Mouse (Mus musculus): ENCODE data around the gene Cds2. TPM values are rescaled to one million over a fixed set of nuclear protein-coding genes. Genes with fewer than 3 reads are reported as not detected.
"Not testable (repeated sequence)": the region's sequence is repeated elsewhere in the genome, so short reads cannot be mapped to it uniquely, and the experiment has no call there.

Cds2 gene
- total RNA-seq, 1 experiment: 73.9 TPM

DNA sequence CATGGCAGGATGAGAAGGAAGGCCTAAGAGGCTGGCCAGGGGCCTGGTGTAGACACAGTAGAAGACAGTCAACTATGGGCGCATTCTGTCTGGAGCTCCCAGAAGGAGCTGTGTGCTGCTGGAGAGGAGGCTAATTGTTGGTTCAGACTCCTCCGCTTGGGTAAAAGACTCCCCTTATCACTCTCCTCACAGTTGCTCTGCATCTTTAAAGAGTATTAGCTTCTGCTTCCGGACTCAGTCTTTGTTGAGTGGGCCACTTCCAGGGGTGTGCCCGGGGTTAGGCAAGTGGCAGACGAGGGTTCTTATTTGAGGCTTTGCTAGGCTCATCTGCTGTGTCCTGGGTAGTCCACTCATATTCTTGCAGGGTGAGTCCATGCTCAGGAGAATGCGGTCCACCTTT lies 45.9 kb downstream of the Cds2 start:
- Histone ChIP-seq H3K36me3 (ENCODE audit: control insufficient read depth, insufficient read depth, low read length, poor library complexity, severe bottlenecking) (peaks cover 41% of the 10 kb centered on the region), H3K4me1 (ENCODE audit: control insufficient read depth in 2 of 2, insufficient read depth in 2 of 2, low read length in 2 of 2, poor library complexity in 1 of 2) (peaks cover 0 to 2% of the 10 kb centered on the region in 2 experiments; a peak in 1 of 4 replicates), H3K9me3 (ENCODE audit: control insufficient read depth, insufficient read depth, low read depth, low read length) (no peaks in the 10 kb centered on the region), H3K27ac (ENCODE audit: insufficient read depth, low read depth, low read length, poor library complexity, severe bottlenecking) (no peak overlapping the region), H3K9ac (ENCODE audit: insufficient read depth, low read depth, low read length, poor library complexity, severe bottlenecking) (no peak overlapping the region), H3K4me3 (ENCODE audit: insufficient read depth in 1 of 2, low read depth in 1 of 2, low read length in 2 of 2, poor library complexity in 1 of 2, severe bottlenecking in 1 of 2) (no peak overlapping the region)
- in situ Hi-C loops (cut with MboI; ENCODE audit: low sequenced_read_pairs in 2 of 2, unreplicated experiment in 2 of 2): loop anchor here in 1 of 2 experiments (25.0 kb wide), 1 partner anchor 603 kb away; no protein-coding TSS in a partner anchor
- DNase-seq (ENCODE audit: low read depth, low spot score): no peak
- TF ChIP-seq ZC3H11A (IDR thresholded peaks at IDR 0.05; ENCODE audit: borderline replicate concordance, low read depth, low read length): no peak
- no peak for TF ChIP-seq MAFK (IDR thresholded peaks at IDR 0.05; ENCODE audit: insufficient read depth, low read depth, low read length)
- TF ChIP-seq HCFC1 (IDR thresholded peaks at IDR 0.05; ENCODE audit: borderline replicate concordance, insufficient read depth, low read length): no peak
- no peak for TF ChIP-seq CHD2 (IDR thresholded peaks at IDR 0.05; ENCODE audit: low read depth, low read length)
- TF ChIP-seq ZNF384 (IDR thresholded peaks at IDR 0.05; ENCODE audit: low read depth, low read length): no peak

DNA sequence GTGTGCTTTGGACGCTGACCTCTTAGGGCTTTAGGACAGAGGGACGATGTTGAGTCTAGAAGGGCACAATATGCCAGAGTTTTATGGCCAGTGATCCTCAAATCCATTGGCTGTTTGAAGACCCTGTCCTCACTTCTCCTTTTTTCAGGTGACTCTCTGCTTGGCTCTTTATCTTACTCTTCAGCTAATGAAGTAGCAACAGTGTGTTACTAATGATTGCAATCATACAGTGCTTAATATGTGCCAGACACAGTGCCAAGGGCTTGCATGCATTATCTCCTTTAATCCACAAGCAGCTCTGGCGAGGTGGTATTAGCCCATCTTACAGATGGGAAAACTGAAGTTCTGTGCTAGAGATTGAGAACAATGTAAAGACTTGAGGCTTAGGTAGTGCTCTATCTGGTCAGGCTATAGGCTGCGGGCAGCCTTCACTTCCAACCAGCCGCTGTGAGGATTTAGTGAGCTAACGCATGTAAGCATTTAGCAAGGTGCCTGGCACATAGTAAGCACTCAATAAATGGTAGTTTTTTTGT lies 46.5 kb downstream of the Cds2 start:
- no peak overlapping the region for H3K9ac ChIP-seq (ENCODE audit: insufficient read depth, low read depth, low read length, poor library complexity, severe bottlenecking)
- DNase-seq (ENCODE audit: low read depth, low spot score): no peak
- H3K9me3 ChIP-seq (ENCODE audit: control insufficient read depth, insufficient read depth, low read depth, low read length): no peaks in the 10 kb centered on the region
- no peak for TF ChIP-seq HCFC1 (IDR thresholded peaks at IDR 0.05; ENCODE audit: borderline replicate concordance, insufficient read depth, low read length)
- TF ChIP-seq CHD2 (IDR thresholded peaks at IDR 0.05; ENCODE audit: low read depth, low read length): no peak
- no peak for TF ChIP-seq ZNF384 (IDR thresholded peaks at IDR 0.05; ENCODE audit: low read depth, low read length)
- TF ChIP-seq ZC3H11A (IDR thresholded peaks at IDR 0.05; ENCODE audit: borderline replicate concordance, low read depth, low read length): no peak
- TF ChIP-seq MAFK (IDR thresholded peaks at IDR 0.05; ENCODE audit: insufficient read depth, low read depth, low read length): no peak
- no peak overlapping the region for H3K4me3 ChIP-seq (ENCODE audit: insufficient read depth in 1 of 2, low read depth in 1 of 2, low read length in 2 of 2, poor library complexity in 1 of 2, severe bottlenecking in 1 of 2)
- H3K4me1 ChIP-seq (ENCODE audit: control insufficient read depth in 2 of 2, insufficient read depth in 2 of 2, low read length in 2 of 2, poor library complexity in 1 of 2): peaks cover 0 to 2% of the 10 kb centered on the region in 2 experiments; a peak in 1 of 4 replicates
- no peak overlapping the region for H3K27ac ChIP-seq (ENCODE audit: insufficient read depth, low read depth, low read length, poor library complexity, severe bottlenecking)
- H3K36me3 ChIP-seq (ENCODE audit: control insufficient read depth, insufficient read depth, low read length, poor library complexity, severe bottlenecking): peaks cover 38% of the 10 kb centered on the region
- in situ Hi-C loops (cut with MboI; ENCODE audit: low sequenced_read_pairs in 2 of 2, unreplicated experiment in 2 of 2): loop anchor here in 1 of 2 experiments (25.0 kb wide), 1 partner anchor 603 kb away; no protein-coding TSS in a partner anchor

DNA sequence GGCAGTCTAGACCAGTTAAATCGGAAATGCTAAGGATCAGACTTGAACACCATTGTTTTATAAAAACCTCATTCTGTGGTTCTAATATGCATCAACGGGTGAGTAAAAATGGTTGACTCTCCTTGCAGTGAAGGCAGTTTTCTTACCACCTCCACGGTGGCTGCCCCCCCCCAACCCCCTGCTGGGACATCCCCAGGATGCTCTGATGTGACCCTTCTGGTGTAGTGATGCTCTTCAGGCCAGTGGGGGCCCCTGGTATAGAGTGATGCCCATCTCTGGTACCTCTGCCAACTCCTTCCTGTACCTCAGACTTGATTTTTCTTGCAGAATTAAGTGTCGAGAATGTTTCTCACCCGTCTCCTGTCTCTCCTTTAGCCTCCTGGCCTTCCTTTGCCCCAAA lies 49.7 kb downstream of the Cds2 start:
- H3K4me3 ChIP-seq (ENCODE audit: insufficient read depth in 1 of 2, low read depth in 1 of 2, low read length in 2 of 2, poor library complexity in 1 of 2, severe bottlenecking in 1 of 2): no peak overlapping the region

DNA sequence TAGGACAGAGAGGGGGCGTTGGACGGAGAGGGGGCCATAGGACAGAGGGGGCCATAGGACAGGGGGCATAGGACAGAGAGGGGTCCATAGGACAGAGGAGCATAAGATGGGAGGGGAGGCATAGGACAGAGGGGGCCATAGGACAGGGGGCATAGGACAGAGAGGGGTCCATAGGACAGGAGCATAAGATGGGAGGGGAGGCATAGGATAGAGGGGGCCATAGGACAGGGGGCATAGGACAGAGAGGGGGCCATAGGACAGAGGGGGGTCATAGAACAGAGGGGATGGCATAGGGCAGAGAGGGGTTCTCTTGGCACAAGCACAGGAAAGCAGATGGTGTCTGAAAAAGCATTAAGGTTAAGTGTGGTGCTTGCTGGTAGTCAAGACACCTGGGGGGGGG lies 50.6 kb downstream of the Cds2 start:
- H3K27ac ChIP-seq (ENCODE audit: insufficient read depth, low read depth, low read length, poor library complexity, severe bottlenecking): no peak overlapping the region
- in situ Hi-C loops (cut with MboI; ENCODE audit: low sequenced_read_pairs in 2 of 2, unreplicated experiment in 2 of 2): loop anchor here in 1 of 2 experiments (25.0 kb wide), 1 partner anchor 599 kb away; no protein-coding TSS in a partner anchor
- TF ChIP-seq ZC3H11A (IDR thresholded peaks at IDR 0.05; ENCODE audit: borderline replicate concordance, low read depth, low read length): no peak
- H3K36me3 ChIP-seq (ENCODE audit: control insufficient read depth, insufficient read depth, low read length, poor library complexity, severe bottlenecking): peaks cover 7% of the 10 kb centered on the region; the same call in 1 of the 2 replicates
- H3K4me3 ChIP-seq (ENCODE audit: insufficient read depth in 1 of 2, low read depth in 1 of 2, low read length in 2 of 2, poor library complexity in 1 of 2, severe bottlenecking in 1 of 2): no peak overlapping the region
- H3K9ac ChIP-seq (ENCODE audit: insufficient read depth, low read depth, low read length, poor library complexity, severe bottlenecking): no peak overlapping the region
- H3K4me1 ChIP-seq (ENCODE audit: control insufficient read depth in 2 of 2, insufficient read depth in 2 of 2, low read length in 2 of 2, poor library complexity in 1 of 2): no peaks in the 10 kb centered on the region
- DNase-seq (ENCODE audit: low read depth, low spot score): no peak
- no peaks in the 10 kb centered on the region for H3K9me3 ChIP-seq (ENCODE audit: control insufficient read depth, insufficient read depth, low read depth, low read length)

More for the DNA sequence above, 49.7 kb downstream of the Cds2 start:
- in situ Hi-C loops (cut with MboI; ENCODE audit: low sequenced_read_pairs in 2 of 2, unreplicated experiment in 2 of 2): loop anchor here in 1 of 2 experiments (25.0 kb wide), 1 partner anchor 600 kb away; no protein-coding TSS in a partner anchor
- no peaks in the 10 kb centered on the region for H3K9me3 ChIP-seq (ENCODE audit: control insufficient read depth, insufficient read depth, low read depth, low read length)
- TF ChIP-seq ZNF384 (IDR thresholded peaks at IDR 0.05; ENCODE audit: low read depth, low read length) (no peak), ZC3H11A (IDR thresholded peaks at IDR 0.05; ENCODE audit: borderline replicate concordance, low read depth, low read length) (no peak), HCFC1 (IDR thresholded peaks at IDR 0.05; ENCODE audit: borderline replicate concordance, insufficient read depth, low read length) (no peak), MAFK (IDR thresholded peaks at IDR 0.05; ENCODE audit: insufficient read depth, low read depth, low read length) (no peak), CHD2 (IDR thresholded peaks at IDR 0.05; ENCODE audit: low read depth, low read length) (no peak)
- no peak overlapping the region for H3K9ac ChIP-seq (ENCODE audit: insufficient read depth, low read depth, low read length, poor library complexity, severe bottlenecking)
- H3K36me3 ChIP-seq (ENCODE audit: control insufficient read depth, insufficient read depth, low read length, poor library complexity, severe bottlenecking): peaks cover 11% of the 10 kb centered on the region
- DNase-seq (ENCODE audit: low read depth, low spot score): no peak
- H3K4me1 ChIP-seq (ENCODE audit: control insufficient read depth in 2 of 2, insufficient read depth in 2 of 2, low read length in 2 of 2, poor library complexity in 1 of 2): no peaks in the 10 kb centered on the region
- H3K27ac ChIP-seq (ENCODE audit: insufficient read depth, low read depth, low read length, poor library complexity, severe bottlenecking): no peak overlapping the region

DNA sequence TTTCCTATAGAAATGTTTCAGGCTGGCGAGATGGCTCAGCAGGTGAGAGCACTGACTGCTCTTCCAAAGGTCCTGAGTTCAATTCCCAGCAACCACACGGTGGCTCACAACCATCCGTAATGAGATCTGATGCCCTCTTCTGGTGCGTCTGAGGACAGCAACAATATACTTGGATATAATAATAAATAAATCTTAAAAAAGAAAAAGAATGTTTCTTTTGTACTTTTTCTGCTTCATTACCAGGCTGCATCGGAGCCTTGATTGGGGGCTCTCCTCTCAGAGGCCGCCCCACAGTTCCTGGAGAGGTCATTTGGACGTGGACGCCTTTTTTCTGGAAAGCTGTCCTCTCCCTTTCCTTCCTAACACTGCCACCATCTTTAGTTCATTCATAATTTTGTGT lies 51.1 kb downstream of the Cds2 start:
- H3K4me1 ChIP-seq (ENCODE audit: control insufficient read depth in 2 of 2, insufficient read depth in 2 of 2, low read length in 2 of 2, poor library complexity in 1 of 2); DNase-seq (ENCODE audit: low read depth, low spot score); H3K9me3 ChIP-seq (ENCODE audit: control insufficient read depth, insufficient read depth, low read depth, low read length); H3K27ac ChIP-seq (ENCODE audit: insufficient read depth, low read depth, low read length, poor library complexity, severe bottlenecking); H3K36me3 ChIP-seq (ENCODE audit: control insufficient read depth, insufficient read depth, low read length, poor library complexity, severe bottlenecking); H3K4me3 ChIP-seq (ENCODE audit: insufficient read depth in 1 of 2, low read depth in 1 of 2, low read length in 2 of 2, poor library complexity in 1 of 2, severe bottlenecking in 1 of 2); H3K9ac ChIP-seq (ENCODE audit: insufficient read depth, low read depth, low read length, poor library complexity, severe bottlenecking): not testable (repeated sequence)
- in situ Hi-C loops (cut with MboI; ENCODE audit: low sequenced_read_pairs in 2 of 2, unreplicated experiment in 2 of 2): loop anchor here in 1 of 2 experiments (25.0 kb wide), 1 partner anchor 598 kb away; no protein-coding TSS in a partner anchor

Measured in ES-E14 (cell line).